Mouse (Mus musculus) A20 (cell line): Measurements from ENCODE around the gene Capn1.

Source experiments
- DNase-seq: peaks from one replicate; pipeline ENCODE4 v3.0.0-alpha.2; 2011; ENCODE audit warnings: low read depth, low spot score

Capn1 gene

DNA sequence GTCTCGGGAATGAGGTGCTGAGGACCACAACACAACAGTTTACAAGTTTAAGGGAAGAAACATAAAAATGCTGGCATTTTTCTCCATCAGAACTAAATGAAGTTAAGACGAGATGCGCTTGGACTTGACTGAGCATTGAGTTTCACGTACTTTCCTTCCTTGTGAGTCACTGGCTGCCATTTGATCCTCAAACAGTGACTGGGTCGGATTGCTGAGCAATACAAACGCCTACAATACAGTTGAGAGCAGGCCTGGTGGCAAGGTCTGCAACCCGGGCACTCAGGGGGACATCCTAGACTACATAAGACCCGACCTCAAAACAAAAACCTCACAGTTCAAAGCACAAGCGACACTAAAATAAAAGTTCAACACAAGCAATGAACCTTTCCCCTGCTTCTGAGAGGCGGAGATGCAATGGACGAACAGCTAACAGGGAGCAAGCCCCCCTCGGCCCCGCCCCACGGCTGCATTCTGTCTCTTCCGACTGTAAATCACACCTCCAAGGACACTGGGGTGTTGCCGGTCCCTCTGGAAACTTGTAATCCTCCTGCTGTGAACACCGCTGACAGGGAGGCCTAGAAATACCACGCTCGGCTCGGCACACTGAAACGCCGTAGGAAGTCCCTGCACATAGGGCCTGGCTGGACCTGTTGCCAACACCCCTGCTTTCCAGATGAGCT lies 61.5 kb downstream of the Capn1 start:
- DNase-seq, result no peak

GRCm38 (mm10) chr19:5953201-5953770 lies 62.4 kb downstream of the Capn1 start:
- no peak for DNase-seq

DNA sequence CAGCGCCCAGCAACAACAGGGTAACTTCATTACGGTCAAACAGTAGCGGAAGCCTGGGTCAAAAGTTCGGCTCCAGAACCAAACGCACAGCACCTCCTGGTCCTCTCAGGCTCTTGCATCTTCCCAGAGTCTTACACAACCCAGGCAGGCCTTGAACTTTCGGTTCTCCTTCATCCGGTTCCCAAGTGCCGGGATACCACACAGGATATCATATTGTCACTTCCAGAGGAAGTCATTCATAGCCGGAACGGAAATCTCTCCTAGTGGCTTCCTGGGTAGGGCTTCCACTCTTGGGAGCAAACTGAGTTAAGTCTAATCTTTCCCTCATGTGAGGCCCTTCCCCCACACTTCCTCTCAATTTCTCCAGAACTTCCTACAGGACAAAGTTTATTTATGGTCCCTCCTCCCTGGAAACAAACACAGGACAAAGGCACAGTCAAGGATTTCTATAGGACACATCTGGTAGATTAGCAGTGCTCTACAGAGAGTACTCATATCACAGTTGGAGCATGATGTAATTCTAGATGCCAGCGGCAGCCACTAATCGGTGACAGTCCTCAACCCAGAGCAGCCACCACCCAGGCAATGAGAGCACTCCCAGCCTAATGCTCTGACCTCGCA lies 63.5 kb downstream of the Capn1 start:
- no peak for DNase-seq

DNA sequence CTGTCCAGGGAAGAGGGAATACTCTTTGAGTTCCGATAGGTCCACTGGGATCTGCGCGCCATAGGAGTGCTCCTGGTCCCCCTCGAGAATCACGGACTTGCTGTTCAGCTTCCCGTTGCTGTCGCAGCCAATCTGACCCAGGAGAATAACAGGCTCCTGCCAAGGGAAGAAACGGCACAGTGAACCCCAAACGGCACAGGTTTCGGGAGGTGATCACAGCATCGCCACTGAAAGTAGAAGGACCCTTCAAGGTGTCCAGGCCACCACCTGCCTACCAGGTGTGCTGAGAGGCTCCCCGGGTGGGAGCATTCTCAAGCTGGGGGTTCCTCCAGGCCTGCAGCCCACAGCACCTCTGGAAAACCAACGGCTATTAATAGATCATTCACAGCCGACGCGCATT lies 64.1 kb downstream of the Capn1 start:
- DNase-seq, result no peak

- no peak for DNase-seq
Measured at GRCm38 (mm10) chr19:5950218-5950617, 65.5 kb downstream of the Capn1 start.

- DNase-seq, result no peak
Measured at GRCm38 (mm10) chr19:5945891-5946290, 69.8 kb downstream of the Capn1 start.

- no peak for DNase-seq
Measured at GRCm38 (mm10) chr19:5945027-5945426, 70.7 kb downstream of the Capn1 start.

DNA sequence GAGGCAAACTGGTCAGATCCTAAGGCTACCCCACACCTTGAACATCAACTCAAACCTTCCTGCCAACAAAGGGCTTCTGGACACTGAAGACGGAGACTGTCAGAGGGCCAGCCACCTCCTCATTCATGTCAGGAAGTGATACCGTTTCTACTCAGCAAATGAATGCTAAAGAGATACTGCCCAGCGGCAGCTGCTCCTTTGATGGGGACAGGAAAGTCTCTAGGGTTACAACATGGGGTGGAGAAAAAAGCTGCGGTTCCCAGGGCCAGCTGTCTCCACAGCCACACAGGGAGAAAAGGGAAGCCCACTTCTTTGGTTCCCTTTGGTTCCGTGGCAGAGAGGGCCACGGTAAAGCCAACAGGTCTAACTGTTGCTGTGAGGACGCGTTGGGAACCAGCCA lies 71.6 kb downstream of the Capn1 start:
- no peak for DNase-seq

DNA sequence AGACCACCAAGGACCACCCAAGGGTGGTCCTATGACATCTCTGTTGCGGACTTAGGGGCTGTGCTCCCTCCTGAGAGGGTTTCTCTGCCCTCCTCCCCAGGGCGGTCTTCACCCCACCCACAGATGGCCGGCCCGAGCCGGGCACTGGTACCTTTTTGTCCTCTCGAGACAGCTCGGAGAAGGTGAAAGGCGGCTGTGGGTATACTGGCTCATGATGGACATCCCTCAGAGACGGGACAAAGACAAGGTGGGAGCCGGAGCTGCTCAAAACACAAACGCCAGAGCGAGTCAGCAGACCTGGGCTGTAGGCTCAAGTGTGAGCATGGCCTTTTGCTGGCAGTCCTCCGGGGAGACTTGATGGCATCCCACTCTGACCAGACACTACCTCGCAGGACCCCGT lies 72.3 kb downstream of the Capn1 start:
- no peak for DNase-seq

DNA sequence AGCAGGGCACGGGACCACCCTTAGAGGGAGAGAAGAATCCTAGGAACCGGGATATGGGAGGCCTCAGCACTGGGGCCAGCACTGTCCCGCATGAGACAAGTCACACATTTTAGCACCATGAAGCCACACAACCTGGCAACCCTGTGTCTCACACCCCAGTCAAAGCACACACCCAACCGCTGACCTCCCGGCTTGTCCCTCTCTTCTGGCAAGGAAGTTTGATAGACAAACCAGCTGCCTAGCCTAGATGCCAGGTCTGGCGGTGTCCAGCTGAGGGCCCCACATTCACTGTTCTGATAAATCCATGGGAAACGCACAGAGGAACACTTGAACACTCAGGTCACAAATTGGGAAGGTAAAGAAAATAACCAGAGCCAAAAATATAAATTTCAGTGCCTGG lies 73.1 kb downstream of the Capn1 start:
- no peak for DNase-seq

- no peak for DNase-seq
Measured at GRCm38 (mm10) chr19:5940656-5941055, 75.0 kb downstream of the Capn1 start.

DNA sequence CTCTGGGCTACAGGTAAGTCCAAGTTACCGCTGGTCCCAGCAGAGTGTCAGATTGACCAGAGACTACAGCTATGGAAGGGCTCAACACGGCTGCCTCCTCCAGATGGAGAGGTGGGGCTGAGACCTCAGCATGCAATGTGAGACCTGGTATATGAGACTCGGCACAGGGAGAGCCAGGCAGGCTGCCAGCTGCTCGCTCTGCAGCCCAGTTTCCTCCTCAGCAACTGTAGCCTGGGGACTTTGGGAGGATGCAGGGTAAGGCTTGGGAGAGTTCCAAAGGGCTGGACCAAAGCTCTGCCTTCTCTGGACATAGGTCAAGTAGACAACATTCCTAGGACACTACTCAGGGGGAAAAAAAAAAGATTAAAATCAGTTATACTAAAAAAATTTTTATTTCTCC lies 75.5 kb downstream of the Capn1 start:
- DNase-seq, result no peak

DNA sequence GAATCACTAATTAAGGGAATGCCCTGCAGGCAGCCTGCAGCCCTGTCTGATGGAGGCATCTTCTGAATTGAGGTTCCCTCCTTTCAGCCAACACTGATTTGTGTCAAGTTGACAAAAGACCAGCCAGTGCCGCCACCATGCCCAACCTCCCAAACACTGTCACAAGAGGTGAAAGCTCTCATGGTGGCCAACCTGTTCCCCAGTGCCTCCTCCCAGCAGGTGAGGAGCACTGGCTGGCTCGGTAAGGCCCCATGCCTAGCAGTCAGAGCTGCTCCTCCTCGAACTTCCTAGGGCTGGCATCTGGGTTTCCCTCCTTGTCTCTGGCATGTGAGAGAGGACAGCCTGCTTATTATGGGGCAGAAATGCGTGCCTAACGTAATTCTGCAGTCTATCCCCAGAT lies 76.0 kb downstream of the Capn1 start:
- no peak for DNase-seq
